Mouse (Mus musculus) lung, adult 2 months (tissue): ENCODE results near the gene Hmmr. TPM values are rescaled to one million over a fixed set of nuclear protein-coding genes. Genes with fewer than 3 reads are reported as not detected.

Experiments
- DNase-seq: peaks from one replicate; pipeline ENCODE4 v3.0.0; 2022
- H3K4me1 ChIP-seq: fragments of 200-500 bp; 2 replicates; pipeline ENCODE4 v1.6.1; 2011; ENCODE audit warnings: low read length; ENCODE audit not compliant: control insufficient read depth, insufficient read depth
- H3K4me3 ChIP-seq: fragments of 200-500 bp; replicated peaks from 2 replicates; pipeline ENCODE3; 2011; ENCODE audit warnings: low read depth, mild to moderate bottlenecking, control low read depth, low read length; ENCODE audit errors: extremely low read depth
- CTCF ChIP-seq: fragments of 200-500 bp; IDR thresholded peaks from 2 replicates; pipeline ENCODE4 v1.5.1; 2011; ENCODE audit warnings: mild to moderate bottlenecking, low read length, control low read depth; ENCODE audit not compliant: insufficient read depth
- POLR2A ChIP-seq: fragments of 200-500 bp; IDR thresholded peaks from 2 replicates; pipeline ENCODE4 v1.6.1; 2011; ENCODE audit warnings: low read depth, mild to moderate bottlenecking, control low read depth, low read length, borderline replicate concordance; ENCODE audit errors: extremely low read depth
- WGBS: fragments of 180-500 bp; shearing (Covaris S2); methylation state at CpG from one replicate; pipeline ENCODE4 v1.1.7; 2018; 5-methylcytosine and 5-hydroxymethylcytosine counted together
- polyA plus RNA-seq: library from polyadenylated mRNA; depleted of rRNA; stranded (reverse); fragments of >200 nt; gene quantifications from 2 replicates; pipeline ENCODE4 v1.2.3, GENCODE M21; 2012; rRNA removed

Gene Hmmr
- polyA plus RNA-seq, 1 experiment, result 0.71 TPM

GRCm38 (mm10) chr11:40682456-40682855, 50.8 kb downstream of the Hmmr start:
- DNase-seq, result no peak
- TF ChIP-seq CTCF, result no peak
- no peak for TF ChIP-seq POLR2A
- H3K4me3 ChIP-seq, result no peak overlapping the region
- WGBS, result 87% methylated on average over 3 of the region's 3 CpGs
- peaks cover 3% of the 10 kb centered on the region; the same call in 1 of the 2 replicates for H3K4me1 ChIP-seq

- peak; percentile 48; the same call in 1 of the 2 replicates for TF ChIP-seq CTCF
- no peak for TF ChIP-seq POLR2A
- Histone ChIP-seq H3K4me1 (no peaks in the 10 kb centered on the region), H3K4me3 (no peak overlapping the region)
- WGBS, result 100% methylated on average over 1 of the region's 1 CpGs
- DNase-seq, result no peak
Observed at GRCm38 (mm10) chr11:40677169-40677568, 56.1 kb downstream of the Hmmr start.

- no peaks in the 10 kb centered on the region for H3K4me1 ChIP-seq
- TF ChIP-seq POLR2A (no peak), CTCF (no peak)
- DNase-seq, result no peak
- no peak overlapping the region for H3K4me3 ChIP-seq
- WGBS, result 66% methylated on average over 4 of the region's 4 CpGs
Observed at GRCm38 (mm10) chr11:40675014-40675730, 58.0 kb downstream of the Hmmr start.

Other genes starting within 250 kb of the Hmmr start
- gene Mat2b, start 38.2 kb downstream of the Hmmr start, polyA plus RNA-seq, result 32.0 and 38.8 TPM in 2 replicates
- gene Nudcd2, start 245 bp upstream of the Hmmr start, polyA plus RNA-seq, result 6.7 and 8.4 TPM in 2 replicates
- 11.5 and 19.8 TPM in 2 replicates for gene Ccng1, start 21.9 kb upstream of the Hmmr start, polyA plus RNA-seq